Mouse (Mus musculus): ENCODE data around the gene Ano7.

The Ano7 gene

DNA sequence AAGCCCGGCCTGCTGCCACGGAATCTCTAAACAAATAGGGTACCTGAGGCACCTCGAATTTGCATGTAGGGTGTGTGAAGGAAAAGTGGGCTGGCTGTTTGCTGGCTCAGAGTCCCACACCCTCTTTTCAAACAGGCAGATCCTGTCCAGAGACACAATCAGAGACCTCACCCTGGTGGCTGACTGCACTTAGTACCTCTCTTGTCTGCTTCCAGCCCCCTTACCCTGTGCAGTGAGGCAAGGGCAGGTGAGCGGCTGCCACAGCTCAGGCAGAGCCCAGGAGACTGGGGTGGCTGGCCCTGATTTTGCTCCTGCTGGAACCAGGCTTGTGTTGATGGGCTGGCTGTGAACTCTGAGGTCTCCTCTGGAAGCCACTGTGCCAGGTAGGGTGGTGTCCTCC is at the start of gene Ano7:
TSS of gene Ano7 (plus strand) at position 266 of the 400 bp plus-strand sequence.
- in situ Hi-C loops (cut with MboI), result no loop called here

- in situ Hi-C loops (cut with MboI), result no loop called here
These were observed 49.8 kb upstream of the Ano7 start for GRCm38 (mm10) chr1:93323973-93324372.

DNA sequence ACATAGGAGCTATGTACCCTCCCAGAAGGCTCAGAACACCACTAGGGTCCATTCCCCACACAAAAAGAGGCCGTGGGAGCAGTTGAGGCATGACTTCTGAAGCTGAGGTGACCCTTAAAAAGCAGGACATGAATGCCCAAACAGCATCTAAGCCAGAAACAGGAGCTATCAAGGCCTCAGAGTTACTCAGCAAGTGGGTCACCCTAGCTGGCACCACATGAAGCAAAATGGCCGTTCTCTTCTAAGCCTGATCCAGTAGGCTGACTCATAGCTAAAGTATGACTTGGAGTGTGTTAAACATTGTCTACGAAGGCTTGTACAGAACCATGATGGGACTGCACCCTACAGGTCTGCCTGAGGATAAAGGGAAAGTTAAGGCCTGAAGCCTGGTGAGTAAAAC is 47.3 kb upstream of the Ano7 start:
- in situ Hi-C loops (cut with MboI), result no loop called here

DNA sequence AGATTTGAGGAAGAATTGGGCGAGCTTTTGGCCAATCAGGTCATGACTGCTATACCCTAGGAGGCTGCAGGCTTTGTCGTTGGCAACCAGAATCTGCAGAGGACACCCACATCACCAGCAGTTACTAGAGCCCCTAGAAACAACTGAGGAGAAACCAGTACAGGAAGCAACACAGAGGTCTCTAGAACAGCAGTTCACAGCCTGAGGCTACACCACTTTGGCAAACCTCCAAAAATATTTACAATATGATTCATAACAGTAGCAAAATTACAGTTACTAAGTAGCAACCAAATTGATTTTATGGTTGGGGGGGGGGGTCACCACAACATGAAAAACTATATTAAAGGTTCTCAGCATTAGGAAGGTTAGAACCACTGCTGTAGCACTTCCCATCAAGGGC is 39.1 kb upstream of the Ano7 start:
- in situ Hi-C loops (cut with MboI), result no loop called here

GRCm38 (mm10) chr1:93342648-93343503 is 30.9 kb upstream of the Ano7 start, which contains the start of the genes Ppp1r7 and Pask:
Gene Ppp1r7, plus strand, starts transcription at chr1:93342854.
Gene Pask, minus strand, starts transcription at chr1:93343482.
- in situ Hi-C loops (cut with MboI), result no loop called here

GRCm38 (mm10) chr1:93343504-93344047 is 30.2 kb upstream of the Ano7 start:
- in situ Hi-C loops (cut with MboI), result no loop called here

DNA sequence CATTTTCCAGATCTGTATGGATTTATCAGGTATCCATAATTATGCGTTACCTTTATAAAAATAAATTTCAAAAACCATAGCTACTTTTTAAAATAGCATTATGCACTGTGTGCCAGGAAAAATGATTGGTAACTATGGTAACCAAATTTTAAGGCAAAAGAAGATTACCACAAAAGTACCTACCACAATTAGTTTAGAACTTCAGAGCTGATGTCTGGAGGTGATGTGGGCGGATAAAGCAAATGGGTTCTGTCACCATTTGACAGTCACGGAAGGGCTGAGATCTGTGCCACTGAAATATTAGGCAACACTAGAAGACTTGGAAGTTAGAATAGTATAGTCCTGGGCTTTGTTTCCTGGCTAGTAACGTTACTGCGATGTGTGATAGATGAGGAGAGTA is 26.6 kb upstream of the Ano7 start:
- in situ Hi-C loops (cut with MboI), result no loop called here

- in situ Hi-C loops (cut with MboI), result no loop called here
These were observed 24.0 kb upstream of the Ano7 start for GRCm38 (mm10) chr1:93349701-93350100.

DNA sequence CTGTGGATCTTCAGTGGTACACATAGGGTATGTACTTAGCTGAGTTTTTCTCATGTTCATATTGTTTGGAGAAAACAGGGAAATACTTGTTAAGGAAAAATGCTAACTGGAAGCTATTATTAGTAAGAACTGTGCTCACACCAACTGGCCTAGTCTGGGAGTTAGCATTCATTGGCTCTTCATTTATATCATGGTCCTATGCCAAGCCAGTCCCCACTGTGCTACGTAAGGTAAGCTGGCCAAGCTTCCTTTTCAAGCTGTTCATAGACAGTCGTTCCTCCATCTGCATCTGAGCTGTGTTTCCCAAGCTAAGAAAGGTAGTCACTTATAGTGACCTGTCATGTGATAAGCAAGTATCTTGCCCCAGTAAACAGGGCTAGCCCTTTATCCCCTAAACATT is 21.0 kb upstream of the Ano7 start:
- in situ Hi-C loops (cut with MboI), result no loop called here

GRCm38 (mm10) chr1:93362661-93363060 is 11.1 kb upstream of the Ano7 start:
- in situ Hi-C loops (cut with MboI), result no loop called here

DNA sequence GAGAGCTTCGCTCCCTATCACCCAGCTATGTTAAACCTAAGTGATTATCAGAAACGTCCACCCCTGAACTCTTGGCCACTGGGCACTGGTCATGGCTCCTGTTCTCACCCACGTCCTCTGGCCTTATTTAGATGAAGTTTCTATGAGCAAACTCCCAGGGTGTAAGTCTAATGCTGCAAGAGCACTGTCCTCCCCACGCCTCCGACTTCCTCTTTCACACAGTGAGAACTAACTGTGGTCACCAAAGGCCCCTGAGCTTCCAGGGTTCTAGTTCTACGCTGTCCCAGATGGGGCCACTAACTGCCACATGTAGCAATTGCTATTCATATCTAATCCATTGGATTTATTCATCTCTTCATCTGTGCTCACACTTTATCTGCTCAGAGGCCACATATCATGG is 8.1 kb upstream of the Ano7 start:
- in situ Hi-C loops (cut with MboI), result no loop called here

DNA sequence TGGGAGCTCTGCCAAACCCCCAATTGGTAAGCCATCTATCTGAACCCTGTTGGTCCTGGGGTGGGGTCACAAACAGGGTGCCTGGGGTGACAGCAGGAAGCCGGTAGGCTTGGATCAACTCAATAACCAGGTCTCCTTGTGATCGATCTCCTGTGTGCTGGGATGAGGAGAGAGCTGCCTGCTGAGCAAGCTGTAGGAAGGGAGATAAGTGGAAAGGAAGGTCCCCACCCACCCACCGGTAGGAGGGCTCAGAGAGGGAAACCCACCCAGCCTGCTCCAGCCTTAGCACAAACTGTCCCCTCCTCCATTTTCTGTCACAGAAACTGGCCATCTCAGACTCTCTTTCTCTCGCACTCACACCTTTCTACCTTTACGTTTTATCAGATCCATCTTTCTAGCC is 3.6 kb downstream of the Ano7 start:
- in situ Hi-C loops (cut with MboI), result no loop called here

DNA sequence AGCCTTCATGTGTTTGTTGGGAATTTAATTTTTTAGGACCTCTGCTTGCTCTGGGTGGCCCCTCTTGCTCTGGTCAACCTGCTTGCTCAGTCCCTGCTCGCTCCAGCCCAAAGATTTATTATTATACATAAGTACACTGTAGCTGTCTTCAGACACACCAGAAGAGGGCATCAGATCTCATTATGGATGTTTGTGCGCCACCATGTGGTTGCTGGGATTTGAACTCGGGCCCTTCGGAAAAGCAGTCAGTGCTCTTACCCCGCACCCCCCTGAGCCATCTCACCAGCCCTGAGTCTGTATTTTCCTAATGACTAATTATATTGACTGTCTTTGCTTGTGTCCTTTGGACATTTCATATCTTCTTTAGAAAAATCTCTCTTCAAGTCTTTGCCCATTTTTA is 5.4 kb downstream of the Ano7 start:
- in situ Hi-C loops (cut with MboI), result no loop called here

GRCm38 (mm10) chr1:93387198-93387597 is 13.5 kb downstream of the Ano7 start:
- in situ Hi-C loops (cut with MboI), result no loop called here

DNA sequence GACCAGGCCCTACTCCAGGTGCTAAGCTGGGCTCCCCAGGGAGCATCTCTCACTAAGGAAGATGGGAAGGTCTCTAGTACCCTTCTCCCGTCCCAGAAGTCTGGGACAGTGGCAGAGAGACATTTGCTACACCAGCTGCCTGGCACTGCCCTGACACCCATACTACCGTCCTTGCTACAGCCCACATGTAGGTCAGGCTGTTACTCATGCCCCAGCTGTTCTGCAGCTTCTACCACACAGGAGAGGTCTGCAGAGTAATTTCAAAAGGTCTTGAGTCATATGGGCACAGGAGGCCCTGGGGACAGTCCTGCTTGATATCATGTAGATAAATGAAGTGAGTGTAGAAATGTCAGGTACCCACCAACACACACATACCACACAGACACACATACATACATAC is 15.2 kb downstream of the Ano7 start:
- in situ Hi-C loops (cut with MboI), result no loop called here

DNA sequence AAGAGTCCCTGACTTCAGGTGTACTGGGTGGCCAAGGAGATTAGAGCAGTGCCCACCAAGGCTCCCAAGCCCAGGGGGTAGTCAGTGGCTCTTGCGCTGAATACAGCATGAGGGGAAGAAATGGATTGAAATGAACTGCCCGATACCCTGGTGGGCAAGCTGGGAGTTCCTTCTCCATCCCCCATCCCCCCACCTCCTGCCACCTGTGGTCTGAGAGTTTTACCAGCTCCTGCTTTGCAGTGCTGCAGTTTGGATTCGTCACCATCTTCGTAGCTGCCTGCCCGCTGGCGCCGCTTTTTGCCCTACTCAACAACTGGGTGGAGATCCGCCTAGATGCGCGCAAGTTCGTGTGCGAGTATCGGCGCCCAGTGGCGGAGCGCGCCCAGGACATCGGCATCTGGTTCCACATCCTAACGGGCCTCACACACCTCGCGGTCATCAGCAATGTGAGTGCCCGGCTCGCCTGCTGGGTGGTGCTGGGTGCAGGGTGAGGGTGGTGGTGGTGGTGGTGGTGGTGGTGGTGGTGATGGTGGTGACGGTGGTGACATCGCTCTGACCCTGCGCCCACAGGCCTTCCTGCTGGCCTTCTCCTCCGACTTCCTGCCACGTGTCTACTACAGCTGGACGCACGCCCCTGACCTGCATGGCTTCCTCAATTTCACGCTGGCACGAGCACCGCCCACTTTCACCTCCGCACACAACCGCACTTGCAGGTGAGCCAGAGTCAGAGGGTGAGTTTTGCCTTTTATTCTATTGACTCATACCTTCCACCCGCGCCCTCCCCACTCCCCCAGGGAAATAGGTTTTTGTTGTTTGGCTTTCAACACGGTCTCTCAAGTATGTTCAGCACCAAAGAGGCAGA is 27.7 kb downstream of the Ano7 start:
- in situ Hi-C loops (cut with MboI), result no loop called here

GRCm38 (mm10) chr1:93403403-93403802 is 29.7 kb downstream of the Ano7 start:
- in situ Hi-C loops (cut with MboI), result no loop called here

DNA sequence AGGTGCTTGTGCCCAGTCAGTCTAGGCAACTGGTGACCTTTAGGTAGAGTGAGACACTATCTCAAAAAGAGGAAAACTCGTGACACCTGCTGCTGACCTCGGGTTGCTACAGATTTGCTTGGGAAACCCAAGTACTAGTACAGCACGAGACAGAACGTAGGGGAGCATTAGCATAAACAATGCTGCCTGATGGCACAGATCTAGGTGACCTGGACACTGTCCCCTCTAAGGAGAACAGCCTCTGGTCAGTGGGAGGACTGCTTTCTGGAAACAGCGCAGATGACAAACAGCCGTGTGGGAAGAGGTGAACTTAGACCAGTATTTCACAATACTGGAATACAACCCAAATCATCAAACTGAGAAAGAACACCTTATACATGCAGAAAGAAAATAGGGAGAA is 58.4 kb downstream of the Ano7 start:
- in situ Hi-C loops (cut with MboI), result no loop called here

DNA sequence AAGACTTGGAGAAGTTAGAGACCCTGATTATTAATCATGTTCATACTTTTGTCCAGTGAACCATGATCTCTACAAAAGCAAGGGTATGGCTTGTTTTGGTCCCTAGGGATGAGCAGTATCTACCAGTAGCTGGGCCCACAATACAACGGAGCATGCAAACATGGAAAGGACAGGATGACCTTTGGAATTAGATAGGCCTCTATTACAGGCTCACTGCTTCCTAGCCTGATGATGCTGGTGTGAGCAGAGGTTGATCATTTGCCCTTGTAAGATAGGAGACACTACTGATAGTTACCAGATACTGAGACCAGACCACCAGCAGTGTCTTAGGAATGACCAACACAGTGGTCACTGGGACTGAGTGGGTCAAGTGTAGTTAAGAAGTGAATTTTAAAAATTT is 65.6 kb downstream of the Ano7 start:
- in situ Hi-C loops (cut with MboI), result no loop called here

DNA sequence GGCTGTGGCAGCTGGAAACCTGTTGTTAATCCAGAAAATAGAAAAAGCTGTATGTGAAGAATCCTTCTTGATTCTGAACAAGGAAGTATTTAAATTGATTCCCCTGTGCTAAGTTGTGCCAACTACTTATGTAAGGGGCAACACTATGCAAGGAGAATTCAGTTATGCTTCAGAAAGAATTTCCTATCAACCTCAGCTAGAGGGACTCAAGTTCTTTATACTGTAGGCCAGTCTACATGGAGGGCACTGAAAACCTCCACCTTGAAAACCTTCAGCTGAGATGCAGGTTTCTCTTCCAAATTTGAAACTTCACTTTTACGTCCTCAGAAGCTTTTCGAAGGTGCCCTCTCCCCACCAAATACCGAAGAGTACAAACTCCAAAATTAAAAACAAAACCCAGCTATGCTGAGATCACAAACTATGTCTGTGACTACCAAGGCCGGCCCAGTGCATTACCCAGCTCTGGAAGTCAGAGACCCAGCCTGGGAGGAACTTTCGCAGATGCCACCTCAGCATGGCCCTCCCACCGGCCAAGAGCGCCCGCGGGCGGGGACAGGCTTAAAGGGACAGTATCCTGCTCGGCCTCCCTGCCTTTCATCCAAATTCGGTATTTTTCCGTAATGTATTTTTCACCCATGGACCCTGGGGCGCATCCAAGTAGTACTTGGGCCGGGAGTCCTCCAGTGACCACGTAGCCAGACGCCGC is 70.8 kb downstream of the Ano7 start:
- in situ Hi-C loops (cut with MboI), result no loop called here

GRCm38 (mm10) chr1:93445111-93445821 is 71.5 kb downstream of the Ano7 start:
- in situ Hi-C loops (cut with MboI), result no loop called here
